Mouse (Mus musculus) kidney, embryonic 15.5 days (tissue): ENCODE measurements around the gene Slamf9. TPM values are rescaled to one million over a fixed set of nuclear protein-coding genes. Genes with fewer than 3 reads are reported as not detected.

Source experiments
- ATAC-seq: fragments of 200-750 bp; cut with Nextera tagmentation; replicated peaks from 2 replicates; pipeline ENCODE4 v1.8.0; 2017; ENCODE audit warnings: moderate TSS enrichment; ENCODE audit not compliant: low FRiP score
- H3K27ac ChIP-seq: fragments of 300-500 bp; sonication (generic); 2 replicates; pipeline ENCODE4 v1.5.1; 2015; ENCODE audit warnings: mild to moderate bottlenecking, inconsistent platforms
- H3K27me3 ChIP-seq: fragments of 300-500 bp; sonication (generic); 2 replicates; pipeline ENCODE4 v1.6.1; 2015; ENCODE audit warnings: inconsistent platforms
- H3K36me3 ChIP-seq: fragments of 300-500 bp; sonication (generic); 2 replicates; pipeline ENCODE4 v1.6.1; 2015; ENCODE audit warnings: inconsistent platforms
- H3K4me1 ChIP-seq: fragments of 300-500 bp; sonication (generic); 2 replicates; pipeline ENCODE4 v1.6.1; 2015; ENCODE audit warnings: inconsistent platforms
- H3K4me2 ChIP-seq: fragments of 300-500 bp; sonication (generic); 2 replicates; pipeline ENCODE4 v1.6.1; 2015; ENCODE audit warnings: moderate library complexity, mild to moderate bottlenecking, inconsistent platforms
- H3K4me3 ChIP-seq: fragments of 300-500 bp; sonication (generic); replicated peaks from 2 replicates; pipeline ENCODE4 v1.5.1; 2015; ENCODE audit warnings: mild to moderate bottlenecking, inconsistent platforms
- H3K9ac ChIP-seq: fragments of 300-500 bp; sonication (generic); 2 replicates; pipeline ENCODE4 v1.6.1; 2015; ENCODE audit warnings: mild to moderate bottlenecking, inconsistent platforms
- H3K9me3 ChIP-seq: fragments of 300-500 bp; sonication (generic); replicated peaks from 2 replicates; pipeline ENCODE4 v1.6.1; 2016; ENCODE audit warnings: inconsistent platforms
- WGBS: fragments of 180-500 bp; shearing (Covaris S2); methylation state at CpG from one replicate; pipeline ENCODE4 v1.1.7; 2015; ENCODE audit warnings: mixed read lengths; 5-methylcytosine and 5-hydroxymethylcytosine counted together
- polyA plus RNA-seq: library from polyadenylated mRNA; unstranded; fragments of >200 nt; fragmentation: Nextera tagmentation; extraction: Ambion mirVana; gene quantifications from 2 replicates; pipeline ENCODE4 v1.2.1, GENCODE M21; 2015

Gene Slamf9
- polyA plus RNA-seq, 1 experiment from 2014 or later: 0.73 TPM

- no peak overlapping the region for H3K27ac ChIP-seq
- no peaks in the 10 kb centered on the region for H3K9me3 ChIP-seq
- H3K36me3 ChIP-seq: no peaks in the 10 kb centered on the region
- no peaks in the 10 kb centered on the region for H3K27me3 ChIP-seq
- WGBS: 78% methylated on average over 16 of the region's 16 CpGs
- H3K4me1 ChIP-seq: 0 out of 2 replicates have a peak, but pooled peaks cover 5% of the 10 kb centered on the region
- no peak overlapping the region for H3K4me2 ChIP-seq
- no peak overlapping the region for H3K9ac ChIP-seq
- ATAC-seq: no peak
- no peak overlapping the region for H3K4me3 ChIP-seq
Observed at GRCm38 (mm10) chr1:172463387-172464333, 11.5 kb upstream of the Slamf9 start.

- Histone ChIP-seq H3K27ac (no peak overlapping the region), H3K9ac (no peak overlapping the region), H3K4me2 (no peak overlapping the region), H3K9me3 (no peaks in the 10 kb centered on the region), H3K36me3 (no peaks in the 10 kb centered on the region), H3K27me3 (no peaks in the 10 kb centered on the region), H3K4me1 (peaks cover 12% of the 10 kb centered on the region), H3K4me3 (no peak overlapping the region)
- WGBS: 85% methylated on average over 11 of the region's 11 CpGs
- no peak for ATAC-seq
Observed at GRCm38 (mm10) chr1:172468301-172468877, 6.8 kb upstream of the Slamf9 start.

GRCm38 (mm10) chr1:172469373-172469772, 5.8 kb upstream of the Slamf9 start:
- no peak overlapping the region for H3K4me2 ChIP-seq
- ATAC-seq: no peak; the same call in 1 of the 2 replicates
- peaks cover 12% of the 10 kb centered on the region for H3K4me1 ChIP-seq
- WGBS: 33% methylated on average over 5 of the region's 5 CpGs
- no peaks in the 10 kb centered on the region for H3K9me3 ChIP-seq
- H3K27ac ChIP-seq: no peak overlapping the region
- no peak overlapping the region for H3K4me3 ChIP-seq
- H3K36me3 ChIP-seq: no peaks in the 10 kb centered on the region
- H3K9ac ChIP-seq: no peak overlapping the region
- H3K27me3 ChIP-seq: no peaks in the 10 kb centered on the region

- Histone ChIP-seq H3K36me3 (no peaks in the 10 kb centered on the region), H3K9ac (no peak overlapping the region), H3K9me3 (no peaks in the 10 kb centered on the region), H3K4me2 (no peak overlapping the region), H3K27ac (no peak overlapping the region), H3K4me3 (no peak overlapping the region), H3K27me3 (no peaks in the 10 kb centered on the region), H3K4me1 (peaks cover 13% of the 10 kb centered on the region)
- WGBS: 58% methylated on average over 8 of the region's 8 CpGs
- ATAC-seq: peak; percentile 47
Observed at GRCm38 (mm10) chr1:172469810-172470448, 5.2 kb upstream of the Slamf9 start.

- ATAC-seq: no peak
- peaks cover 17% of the 10 kb centered on the region for H3K4me1 ChIP-seq
Observed at GRCm38 (mm10) chr1:172472909-172473308, 2.2 kb upstream of the Slamf9 start.

GRCm38 (mm10) chr1:172474196-172474595, 962 bp upstream of the Slamf9 start:
- no peak for ATAC-seq
- Histone ChIP-seq H3K36me3 (no peaks in the 10 kb centered on the region), H3K27me3 (no peaks in the 10 kb centered on the region), H3K27ac (no peak overlapping the region), H3K9ac (no peak overlapping the region), H3K4me2 (no peak overlapping the region), H3K4me1 (peaks cover 15% of the 10 kb centered on the region), H3K4me3 (no peak overlapping the region), H3K9me3 (no peaks in the 10 kb centered on the region)
- 83% methylated on average over 3 of the region's 3 CpGs for WGBS

More at GRCm38 (mm10) chr1:172472909-172473308, 2.2 kb upstream of the Slamf9 start:
- no peak overlapping the region for H3K4me2 ChIP-seq
- H3K27ac ChIP-seq: no peak overlapping the region
- H3K9ac ChIP-seq: no peak overlapping the region
- H3K4me3 ChIP-seq: no peak overlapping the region
- H3K27me3 ChIP-seq: no peaks in the 10 kb centered on the region
- H3K36me3 ChIP-seq: no peaks in the 10 kb centered on the region
- no peaks in the 10 kb centered on the region for H3K9me3 ChIP-seq

GRCm38 (mm10) chr1:172478020-172478419, 2.9 kb downstream of the Slamf9 start:
- WGBS: 77% methylated on average over 5 of the region's 5 CpGs
- Histone ChIP-seq H3K9ac (no peak overlapping the region), H3K4me1 (peaks cover 23% of the 10 kb centered on the region), H3K4me2 (no peak overlapping the region), H3K27me3 (no peaks in the 10 kb centered on the region), H3K27ac (no peak overlapping the region), H3K4me3 (no peak overlapping the region), H3K9me3 (no peaks in the 10 kb centered on the region), H3K36me3 (no peaks in the 10 kb centered on the region)
- ATAC-seq: no peak

- Histone ChIP-seq H3K9me3 (no peaks in the 10 kb centered on the region), H3K4me1 (peaks cover 40% of the 10 kb centered on the region), H3K36me3 (peaks cover 4% of the 10 kb centered on the region; the same call in 1 of the 2 replicates), H3K27me3 (no peaks in the 10 kb centered on the region), H3K9ac (no peak overlapping the region), H3K4me2 (no peak overlapping the region), H3K27ac (no peak overlapping the region), H3K4me3 (no peak overlapping the region)
- 92% methylated on average over 4 of the region's 4 CpGs for WGBS
- no peak for ATAC-seq
Observed at GRCm38 (mm10) chr1:172480376-172480775, 5.2 kb downstream of the Slamf9 start.

- ATAC-seq: no peak
- Histone ChIP-seq H3K4me2 (peak overlapping the region; percentile 83), H3K9me3 (no peaks in the 10 kb centered on the region), H3K36me3 (peaks cover 7% of the 10 kb centered on the region; the same call in 1 of the 2 replicates), H3K4me1 (peaks cover 48% of the 10 kb centered on the region), H3K27me3 (no peaks in the 10 kb centered on the region), H3K9ac (peak overlapping the region; percentile 55; the same call in 1 of the 2 replicates), H3K4me3 (peak overlapping the region; percentile 71), H3K27ac (peak overlapping the region; percentile 84)
- WGBS: 17% methylated on average over 13 of the region's 13 CpGs
Observed at GRCm38 (mm10) chr1:172481111-172481510, 6.0 kb downstream of the Slamf9 start.

GRCm38 (mm10) chr1:172481540-172482280, 6.6 kb downstream of the Slamf9 start, which contains the start of gene Igsf9:
Gene Igsf9 (plus strand): TSS chr1:172481788.
- Histone ChIP-seq H3K9me3 (no peaks in the 10 kb centered on the region), H3K27ac (peak within 1 kb of the TSS; percentile 84), H3K9ac (peak within 1 kb of the TSS; percentile 55), H3K4me1 (peaks cover 53% of the 10 kb centered on the region), H3K27me3 (no peaks in the 10 kb centered on the region), H3K36me3 (peaks cover 11% of the 10 kb centered on the region), H3K4me3 (peak within 1 kb of the TSS; percentile 71), H3K4me2 (peak within 1 kb of the TSS; percentile 83)
- under 1% methylated on average over 38 of the region's 38 CpGs for WGBS
- peak; percentile 96 for ATAC-seq

GRCm38 (mm10) chr1:172482518-172483360, 7.6 kb downstream of the Slamf9 start:
- peak overlapping the region; percentile 83 for H3K4me2 ChIP-seq
- H3K4me3 ChIP-seq: peak overlapping the region; percentile 71
- peak overlapping the region; percentile 55 for H3K9ac ChIP-seq
- ATAC-seq: peak; percentile 8; the same call in 1 of the 2 replicates
- peaks cover 20% of the 10 kb centered on the region for H3K36me3 ChIP-seq
- WGBS: 5% methylated on average over 12 of the region's 12 CpGs
- no peaks in the 10 kb centered on the region for H3K9me3 ChIP-seq
- H3K27me3 ChIP-seq: no peaks in the 10 kb centered on the region
- H3K4me1 ChIP-seq: peaks cover 55% of the 10 kb centered on the region
- H3K27ac ChIP-seq: peak overlapping the region; percentile 84
